Mouse (Mus musculus): ENCODE measurements around the gene Bad.
"Not testable (repeated sequence)": the region's sequence is repeated elsewhere in the genome, so short reads cannot be mapped to it uniquely, and the experiment has no call there.

The Bad gene

DNA sequence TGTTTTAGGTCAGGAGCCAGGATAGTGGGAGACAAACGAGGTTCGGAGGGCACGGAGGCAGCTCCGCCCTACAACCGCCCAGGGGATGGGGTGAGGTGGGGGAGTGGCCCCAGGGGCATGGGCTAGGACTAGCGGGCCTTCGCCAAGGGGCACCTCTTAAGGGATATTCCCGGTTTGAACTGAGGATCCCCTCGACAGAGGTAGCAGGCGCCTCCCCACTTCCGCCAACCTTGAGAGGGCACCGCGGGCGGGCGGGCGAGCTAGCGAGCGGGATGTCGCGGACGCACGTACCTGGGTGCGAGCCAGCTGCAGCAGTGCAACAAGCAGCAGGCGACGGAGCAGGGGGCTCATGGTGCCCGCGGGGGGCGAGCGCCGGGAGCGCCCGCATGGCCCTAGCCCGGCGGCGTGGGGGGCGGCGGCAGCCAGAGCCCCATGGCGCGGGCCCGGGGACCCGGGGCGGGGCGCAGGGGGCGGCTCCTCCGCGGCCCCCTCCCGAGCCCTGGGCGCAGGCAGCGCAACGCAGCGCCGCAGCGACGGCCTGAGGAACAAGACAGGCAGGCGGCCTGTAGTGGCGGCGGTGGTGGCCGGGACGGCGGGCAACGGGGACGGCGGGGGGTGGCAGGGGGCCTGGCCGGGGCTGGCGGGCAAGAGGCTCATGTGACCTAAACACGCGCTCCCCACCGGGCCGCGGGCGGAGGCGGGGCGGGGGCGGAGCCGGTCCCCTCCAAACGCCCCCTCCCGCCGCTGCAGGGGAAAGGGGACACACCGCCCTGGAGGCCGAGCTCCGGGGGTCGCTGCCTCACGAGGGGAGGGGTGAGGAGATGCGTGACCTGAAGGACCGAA, 45.6 kb downstream of the Bad start, which contains the start of gene Vegfb:
Gene Vegfb (minus strand): TSS at position 591 of the 843 bp plus-strand sequence.
- peak; percentile 66 for DNase-seq

DNA sequence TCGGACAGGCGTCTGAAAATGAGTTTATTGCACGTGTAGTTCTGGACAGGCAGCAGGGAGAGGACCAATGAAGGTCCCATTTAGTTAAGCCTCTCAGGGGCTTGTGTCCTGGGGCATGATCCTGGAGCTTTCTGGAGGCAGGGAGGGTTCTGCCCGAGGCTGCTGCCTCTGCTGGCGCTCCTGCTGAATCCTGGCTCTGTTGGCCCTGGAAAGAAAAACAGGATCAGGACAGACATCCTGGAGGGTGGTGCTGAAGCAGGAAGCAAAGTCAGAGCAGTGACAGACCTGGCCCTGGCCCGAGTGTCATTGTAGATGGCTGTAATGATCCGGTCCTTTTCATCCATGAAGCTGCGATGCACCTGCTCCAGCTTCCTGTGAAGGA, 46.2 kb downstream of the Bad start:
- no peak for DNase-seq

DNA sequence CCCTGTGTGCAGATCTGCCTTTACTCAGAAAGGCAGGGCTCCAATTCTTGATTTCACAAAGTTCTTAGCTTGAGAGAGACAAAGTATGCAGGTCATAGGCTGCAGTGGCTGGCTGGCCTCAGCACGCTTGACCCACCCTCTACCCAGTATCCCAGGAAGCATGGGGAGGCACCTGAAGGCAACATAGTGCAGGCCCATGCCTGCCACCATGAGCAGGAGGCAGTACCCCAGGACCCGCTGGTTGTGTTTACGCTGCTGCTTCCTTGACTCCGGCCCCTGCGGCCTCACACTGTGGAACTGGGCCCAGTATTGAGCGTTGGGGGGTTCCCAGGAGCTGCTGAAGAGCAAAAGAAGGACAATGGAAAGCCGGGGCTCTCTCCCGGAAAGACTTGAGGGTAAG, 47.6 kb downstream of the Bad start:
- DNase-seq = no peak

DNA sequence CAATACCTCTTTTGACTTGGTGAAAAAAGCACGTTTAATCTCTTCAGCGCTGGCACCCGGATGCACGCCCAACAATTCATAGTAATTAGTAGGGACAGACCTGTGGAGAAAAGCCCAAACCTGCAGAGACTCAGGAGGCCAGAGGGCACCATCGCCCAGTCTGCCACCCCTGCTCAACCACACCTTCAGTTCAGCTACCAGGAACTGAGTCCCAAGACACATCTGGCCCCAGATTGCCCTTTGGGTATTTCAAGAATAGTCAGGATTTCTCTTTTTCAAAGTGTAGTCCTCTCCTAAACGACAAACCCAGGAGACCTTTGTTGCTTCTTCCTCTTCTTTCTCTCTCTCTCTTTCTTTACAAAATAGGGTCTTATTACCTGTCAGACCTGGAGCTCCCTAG, 49.1 kb downstream of the Bad start:
- no peak for DNase-seq

DNA sequence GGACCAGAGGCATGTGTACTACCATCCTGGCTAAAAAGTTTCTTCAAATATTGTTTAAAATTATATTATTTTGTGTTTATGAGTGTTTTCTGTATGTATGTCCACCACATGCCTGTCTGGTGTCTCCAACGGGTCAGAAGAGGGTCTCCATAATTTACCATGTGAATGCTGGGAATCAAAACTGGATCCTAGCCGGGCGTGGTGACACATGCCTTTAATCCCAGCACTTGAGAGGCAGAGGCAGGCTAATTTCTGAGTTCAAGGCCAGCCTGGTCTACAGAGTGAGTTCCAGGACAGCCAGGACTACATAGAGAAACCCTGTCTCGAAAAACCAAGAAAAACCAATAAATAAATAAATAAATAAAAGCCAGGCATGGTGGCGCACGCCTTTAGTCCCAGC, 49.5 kb downstream of the Bad start:
- DNase-seq = not testable (repeated sequence)

DNA sequence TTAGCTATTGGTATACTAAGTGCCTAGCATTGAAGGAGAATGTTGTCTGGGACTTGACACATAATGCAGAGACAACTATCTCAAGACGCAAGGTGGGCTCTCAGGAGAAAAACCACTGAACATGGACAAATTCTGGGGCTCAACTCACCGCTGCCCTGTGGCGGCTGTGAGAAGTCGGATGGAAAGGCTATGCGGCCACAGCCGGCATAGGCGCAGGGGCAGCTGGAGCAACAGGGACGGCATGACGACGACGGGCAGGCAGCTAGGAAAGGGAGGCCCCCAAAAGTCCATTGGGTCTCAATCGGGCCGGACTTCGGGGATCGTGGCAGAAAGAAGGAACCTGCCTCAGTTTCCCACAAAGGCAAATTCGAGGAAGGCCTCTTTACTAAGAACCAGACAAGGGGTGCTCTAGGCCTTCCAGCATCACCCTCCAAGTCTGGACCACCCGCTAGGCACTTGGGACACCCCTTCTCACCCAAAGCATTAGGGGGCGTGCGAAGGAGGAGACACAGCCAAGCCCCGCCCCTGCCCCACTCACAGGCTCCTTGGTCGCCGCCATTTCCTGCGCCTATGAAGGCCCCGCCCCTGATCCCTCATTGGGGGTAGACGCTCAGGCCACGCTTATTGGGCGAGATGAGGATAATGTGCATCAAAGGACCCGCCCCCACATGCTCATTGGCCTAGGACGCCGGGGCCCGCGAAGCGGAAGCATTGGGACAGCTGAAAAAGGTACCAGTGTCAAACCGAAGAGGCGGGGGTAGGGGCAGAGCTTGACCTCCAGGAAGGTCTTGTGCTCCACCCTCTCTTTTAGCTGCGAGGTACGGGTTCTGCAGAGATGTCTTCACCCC, 50.6 kb downstream of the Bad start, which contains the start of gene Dnajc4:
Gene Dnajc4 (minus strand): TSS at position 562 of the 848 bp plus-strand sequence.
- peak; percentile 97 for DNase-seq

DNA sequence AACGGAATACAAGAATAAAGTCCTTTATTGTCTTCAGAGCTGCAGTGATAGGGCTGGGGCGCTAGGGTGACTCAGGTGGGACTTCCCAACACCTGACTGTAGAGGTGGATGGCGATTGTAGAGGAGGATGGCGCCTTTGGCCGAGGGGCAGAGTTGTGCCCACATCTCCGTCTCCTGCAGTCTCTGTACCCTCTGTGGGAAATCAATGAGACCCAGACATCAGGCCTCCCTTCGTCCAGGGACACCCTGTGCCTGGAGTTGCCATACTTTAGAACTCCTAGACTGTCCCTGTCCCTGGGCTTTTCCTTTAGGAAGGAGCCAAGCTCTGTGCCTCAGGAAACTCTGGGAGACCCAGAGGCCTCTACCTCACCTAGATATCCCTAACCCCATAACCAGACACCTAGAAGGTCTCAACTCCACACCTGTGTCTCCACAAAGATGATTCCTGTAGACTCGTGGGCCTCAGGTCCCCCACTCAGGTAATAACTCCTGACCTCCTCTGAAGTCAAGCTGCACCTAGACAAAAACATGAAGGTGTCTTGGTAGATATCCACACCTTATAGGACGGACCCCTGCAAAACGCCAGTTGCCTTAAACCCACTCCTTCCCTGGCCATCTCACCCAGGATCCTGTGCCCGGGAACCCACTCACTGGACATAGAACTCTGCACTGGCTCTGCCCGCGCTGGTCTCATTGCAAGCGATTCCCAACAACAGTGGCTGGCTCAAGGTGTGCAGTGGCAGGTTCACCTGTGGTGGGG, 51.5 kb downstream of the Bad start:
- no peak for DNase-seq

DNA sequence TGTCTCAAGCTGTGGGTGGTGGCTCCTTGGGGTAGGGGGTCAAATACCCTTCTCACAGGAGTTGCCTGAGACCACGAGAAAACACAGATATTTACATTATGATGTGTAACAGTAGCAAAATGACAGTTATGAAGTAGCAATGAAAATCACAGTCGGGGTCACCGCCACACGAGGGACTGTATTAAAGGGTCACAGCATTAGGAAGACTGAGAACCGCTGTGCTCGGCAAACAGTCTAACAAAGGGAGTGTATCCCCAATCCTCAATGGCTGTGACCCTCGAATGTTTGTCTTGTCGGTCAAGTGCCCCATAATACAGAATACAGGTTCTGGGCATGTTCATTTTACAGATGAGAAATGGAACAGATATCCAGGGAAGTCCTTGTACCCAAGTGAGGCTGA, 52.3 kb downstream of the Bad start:
- no peak for DNase-seq

DNA sequence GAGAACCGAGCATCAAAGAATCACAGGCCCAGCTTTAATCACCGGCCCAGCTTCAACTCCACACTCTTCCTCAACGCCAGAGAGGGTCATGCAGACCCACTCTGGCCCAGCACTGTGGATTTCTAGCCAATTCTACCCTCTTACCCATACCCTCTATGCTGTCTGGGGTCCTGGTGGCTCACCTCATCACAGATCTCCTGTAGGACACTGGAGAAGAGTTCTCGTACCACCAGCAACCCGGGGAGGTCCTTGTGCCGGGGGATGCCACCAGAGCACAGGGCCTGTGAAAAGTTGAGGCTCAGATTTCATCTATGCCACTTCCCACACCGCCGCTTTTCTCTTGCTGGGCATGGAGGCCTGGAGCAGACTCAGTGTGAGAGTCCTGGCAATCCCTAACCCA, 52.8 kb downstream of the Bad start:
- DNase-seq = no peak

DNA sequence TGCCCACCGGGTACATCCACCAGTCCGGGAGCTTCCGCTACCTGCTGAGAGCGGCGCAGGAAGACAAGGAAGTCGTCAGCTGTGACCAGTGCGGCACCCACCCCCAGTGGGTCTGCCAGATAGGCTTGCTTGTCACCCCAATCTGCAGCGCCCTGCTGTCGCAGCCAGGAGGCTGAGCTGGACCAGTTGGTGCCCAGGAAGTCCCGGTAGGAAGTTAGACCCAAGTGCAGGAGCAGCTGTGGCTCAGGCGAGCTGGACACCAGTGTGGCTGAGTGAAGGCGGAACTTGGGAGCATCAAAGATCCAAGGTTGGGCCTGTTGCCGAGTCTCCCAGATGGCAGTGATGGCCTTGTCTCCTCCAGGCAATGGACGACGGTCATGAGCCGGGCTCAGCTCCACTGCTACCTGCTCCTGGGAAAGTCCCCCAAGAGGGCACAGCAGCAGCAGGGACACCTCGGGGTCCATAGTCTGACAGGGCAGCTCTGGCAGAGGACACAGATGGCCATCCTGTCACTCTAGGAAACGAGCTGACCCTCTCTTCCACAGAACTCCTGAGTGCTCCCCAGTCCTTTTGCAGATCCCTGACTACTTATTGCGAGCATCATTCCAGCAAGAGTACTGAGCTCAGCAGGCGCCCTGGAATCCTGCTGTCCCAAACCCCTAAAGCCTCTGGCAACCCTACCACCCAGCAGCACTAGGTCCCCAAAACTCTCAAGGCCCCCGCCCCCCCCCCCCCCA, 53.8 kb downstream of the Bad start:
- no peak for DNase-seq

DNA sequence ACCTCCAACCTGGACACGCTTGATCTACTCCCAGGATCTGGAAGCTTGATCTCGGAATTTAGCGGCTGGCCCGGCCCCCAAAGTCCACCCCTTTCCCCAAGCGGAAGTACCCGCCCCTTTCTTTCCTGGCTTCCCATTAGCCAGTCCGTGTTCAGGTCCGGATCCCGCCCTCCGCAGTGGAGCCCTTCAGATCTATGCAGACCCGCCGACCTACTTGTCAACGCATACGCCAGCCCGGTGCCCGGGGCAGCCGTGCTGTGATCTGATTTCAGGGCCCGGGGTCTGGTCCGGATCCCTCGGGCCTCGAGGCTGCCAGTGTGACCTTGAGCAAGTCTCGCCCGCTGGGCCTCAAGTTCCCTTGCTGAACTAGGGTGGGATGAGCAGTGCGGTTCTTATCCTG, 54.3 kb downstream of the Bad start, which contains the start of the genes Nudt22 and Trpt1:
Gene Nudt22 (minus strand): TSS at position 112 of the 400 bp plus-strand sequence.
Gene Trpt1 (plus strand): TSS at position 126 of the 400 bp plus-strand sequence.
- DNase-seq = peak; percentile 89

DNA sequence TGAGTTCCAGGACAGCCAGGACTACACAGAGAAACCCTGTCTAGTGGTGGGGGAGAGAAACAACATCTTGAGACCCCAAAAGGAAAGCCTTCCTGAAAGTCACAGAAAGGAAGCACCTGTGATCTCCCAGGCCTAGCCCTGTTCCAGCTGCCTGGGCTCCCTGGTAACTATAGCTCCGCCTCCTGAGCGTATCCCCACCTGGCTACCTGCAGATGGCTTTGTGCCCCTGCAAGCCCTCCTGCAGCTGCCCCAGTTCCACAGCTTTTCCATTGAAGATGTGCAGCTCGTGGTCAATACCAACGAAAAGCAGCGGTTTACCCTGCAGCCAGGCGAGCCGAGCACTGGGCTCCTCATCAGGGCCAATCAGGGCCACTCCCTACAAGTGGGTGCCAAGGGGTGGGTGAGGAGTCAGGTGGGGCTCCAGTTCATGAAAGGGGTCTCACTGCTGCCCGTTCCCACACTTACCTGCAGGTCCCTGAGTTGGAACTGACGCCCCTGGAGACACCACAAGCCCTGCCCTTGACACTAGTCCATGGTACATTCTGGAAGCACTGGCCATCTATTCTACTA, 56.1 kb downstream of the Bad start:
- DNase-seq = no peak

DNA sequence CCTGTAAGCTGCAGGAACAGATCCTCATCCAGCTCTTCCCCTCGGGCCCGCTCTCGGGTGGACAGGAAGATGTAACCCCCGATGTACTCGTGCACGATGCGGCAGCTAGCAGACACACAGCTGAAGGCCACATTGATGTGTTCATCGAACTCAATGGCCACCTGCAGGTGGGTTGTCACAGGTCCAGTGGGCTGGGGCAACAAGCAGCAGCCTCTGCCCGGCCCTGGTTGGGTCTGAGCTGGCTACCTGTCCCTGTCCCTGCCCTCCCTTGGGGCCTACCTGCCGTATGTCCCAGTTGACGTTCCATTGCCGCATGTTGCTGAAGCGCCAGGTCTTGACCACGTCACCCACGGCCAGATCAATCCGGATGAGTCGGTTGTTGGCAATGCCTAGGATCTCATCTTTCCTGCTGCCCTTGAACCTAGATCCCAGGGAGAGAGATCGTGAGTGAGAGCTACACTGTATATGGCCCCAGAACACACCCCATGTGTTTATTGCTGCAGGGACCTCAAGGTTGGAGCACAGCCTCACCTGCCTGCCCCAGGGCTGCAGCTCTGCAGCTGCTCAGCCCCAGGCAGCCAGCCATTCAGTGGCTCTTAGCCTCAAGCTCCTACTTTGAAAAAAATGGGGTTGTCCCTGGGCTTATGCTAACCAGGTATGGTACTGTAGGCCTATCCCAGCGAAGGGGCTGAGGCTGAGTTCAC, 57.9 kb downstream of the Bad start:
- no peak for DNase-seq

Data from right cerebral cortex, adult 18-20 months (tissue).